Mouse (Mus musculus) thymus, adult 2 months (tissue): ENCODE results near the gene P3h2.

ENCODE experiments used
- CTCF ChIP-seq: fragments of 200-500 bp; IDR thresholded peaks from 2 replicates; pipeline ENCODE4 v1.5.1; 2012; ENCODE audit warnings: mild to moderate bottlenecking, control low read depth, low read length, moderate library complexity, borderline replicate concordance; ENCODE audit not compliant: control insufficient read depth, poor library complexity, insufficient read depth; ENCODE audit errors: extremely low read depth
- POLR2A ChIP-seq: fragments of 200-500 bp; IDR thresholded peaks from 2 replicates; pipeline ENCODE4 v1.6.1; 2012; ENCODE audit warnings: mild to moderate bottlenecking, low read length, control low read depth, moderate library complexity; ENCODE audit not compliant: control insufficient read depth, poor library complexity, insufficient read depth; ENCODE audit errors: extremely low read depth

GRCm38 (mm10) chr16:25945151-25945955 is 160.2 kb downstream of the P3h2 start:
- TF ChIP-seq CTCF (no peak), POLR2A (no peak)
